Comparison of ENCODE assay signal across 11 mouse cellular contexts in the genomic region with DNA sequence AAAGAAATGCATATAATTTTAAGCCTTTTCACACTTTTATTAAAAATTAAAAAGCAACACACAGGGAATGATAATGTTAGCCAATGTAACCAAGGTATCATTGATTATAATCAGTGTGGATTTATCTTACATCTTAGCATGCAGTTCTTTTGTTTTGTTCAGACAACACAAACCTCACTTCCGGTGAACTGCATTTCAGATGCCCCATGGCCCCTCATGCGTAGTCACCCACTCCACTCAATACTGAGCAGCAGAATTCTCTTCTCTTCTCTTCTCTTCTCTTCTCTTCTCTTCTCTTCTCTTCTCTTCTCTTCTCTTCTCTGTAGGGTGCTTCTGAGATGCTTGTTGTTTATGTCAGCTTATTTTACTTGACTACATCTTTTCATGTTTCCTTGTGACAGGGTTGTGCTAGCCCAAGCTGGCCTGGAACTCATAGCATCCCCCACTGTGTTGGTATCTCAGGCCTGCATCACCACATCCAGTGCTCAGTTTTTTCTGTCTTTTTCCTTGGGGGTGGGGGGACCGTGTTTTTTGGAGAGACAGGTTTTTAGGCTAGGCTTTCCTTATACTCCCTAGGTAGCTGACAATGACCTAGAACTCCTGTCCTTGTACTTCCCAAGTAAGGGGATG.
DNase-seq lines count a peak whose midpoint lies in the region; ATAC-seq and TF ChIP-seq lines count a peak whose summit lies in the region.
"Had no signal": no experiment of that assay in that cellular context is flagged by ENCODE, and none has a peak within 500 bp of the region (broad histone marks: within the 10 kb centered on the region; RNA-seq: fewer than 3 reads in every experiment).

No protein-coding gene starts in this region.

- DNase-seq in heart, adult 11 months = no peak
- no peak for DNase-seq in midbrain, embryonic 14.5 days
- no peak for DNase-seq in midbrain, embryonic 10.5 days (ENCODE audit: low spot score)
- DNase-seq in embryonic facial prominence, embryonic 14.5 days (ENCODE audit: low spot score) = no peak
- DNase-seq in liver, postnatal 0 days = no peak
- DNase-seq in adrenal gland, postnatal 10 days = no peak
- DNase-seq in ovary, postnatal 36 days (ENCODE audit: low spot score) = no peak
- DNase-seq: lung, postnatal 4 days had no signal

- TF ChIP-seq EP300 in liver, postnatal 0 days (IDR thresholded peaks at IDR 0.05; ENCODE audit: low read depth) = no peak

- H3K9me3 ChIP-seq in heart, embryonic 12.5 days (replicated peaks) = no peaks in the 10 kb centered on the region
- H3K9me3 ChIP-seq in midbrain, embryonic 14.5 days (ENCODE audit: control insufficient read depth, low read length) = no peaks in the 10 kb centered on the region
- H3K9me3 ChIP-seq in midbrain, embryonic 10.5 days (replicated peaks) = no peaks in the 10 kb centered on the region
- no peaks in the 10 kb centered on the region for H3K9me3 ChIP-seq in embryonic facial prominence, embryonic 14.5 days (ENCODE audit: control insufficient read depth, low read length)
- no peaks in the 10 kb centered on the region for H3K9me3 ChIP-seq in liver, postnatal 0 days (ENCODE audit: low read length)
- H3K9me3 ChIP-seq: limb, embryonic 10.5 days; neural tube, embryonic 15.5 days had no signal

- no peak for TF ChIP-seq CTCF in liver, postnatal 0 days (IDR thresholded peaks at IDR 0.05; ENCODE audit: low read depth)

- ATAC-seq in heart, embryonic 12.5 days (ENCODE audit: insufficient number of reproducible peaks, low FRiP score) = no peak
- no peak for ATAC-seq in midbrain, embryonic 14.5 days (ENCODE audit: low FRiP score, low TSS enrichment)
- no peak for ATAC-seq in embryonic facial prominence, embryonic 14.5 days (ENCODE audit: low read depth)
- ATAC-seq in liver, postnatal 0 days = no peak

- peaks cover 14% of the 10 kb centered on the region for H3K4me1 ChIP-seq in heart, embryonic 12.5 days (replicated peaks)
- H3K4me1 ChIP-seq in midbrain, embryonic 14.5 days (ENCODE audit: control insufficient read depth, insufficient read depth, low read length) = peaks cover 20% of the 10 kb centered on the region
- H3K4me1 ChIP-seq in midbrain, embryonic 10.5 days = peaks cover 53% of the 10 kb centered on the region
- peaks cover 16% of the 10 kb centered on the region for H3K4me1 ChIP-seq in embryonic facial prominence, embryonic 14.5 days (ENCODE audit: control insufficient read depth, insufficient read depth, low read length)
- H3K4me1 ChIP-seq in liver, postnatal 0 days (ENCODE audit: insufficient read depth) = peaks cover 39% of the 10 kb centered on the region

- H3K4me2 ChIP-seq in heart, embryonic 12.5 days = no peak overlapping the region
- H3K4me2 ChIP-seq in midbrain, embryonic 14.5 days (ENCODE audit: low read length) = no peak overlapping the region
- H3K4me2 ChIP-seq in embryonic facial prominence, embryonic 14.5 days (ENCODE audit: low read depth, low read length) = no peak overlapping the region
- no peak overlapping the region for H3K4me2 ChIP-seq in liver, postnatal 0 days (ENCODE audit: low read depth, low read length)

- H3K27ac ChIP-seq in heart, embryonic 12.5 days (ENCODE audit: poor library complexity, severe bottlenecking) = peak overlapping the region; percentile 64; the same call in 1 of the 2 replicates
- 0 out of 2 replicates have a peak overlapping the region, but pooled peaks have one; percentile 1 for H3K27ac ChIP-seq in midbrain, embryonic 14.5 days (replicated peaks; ENCODE audit: low read depth, low read length)
- no peak overlapping the region for H3K27ac ChIP-seq in midbrain, embryonic 10.5 days (replicated peaks)
- H3K27ac ChIP-seq in embryonic facial prominence, embryonic 14.5 days (replicated peaks; ENCODE audit: low read depth, low read length) = peak overlapping the region; percentile 97; the same call in 1 of the 2 replicates
- peak overlapping the region; percentile 62 for H3K27ac ChIP-seq in liver, postnatal 0 days (ENCODE audit: low read depth)

- WGBS in heart, embryonic 12.5 days = 70% methylated on average over 3 of the region's 3 CpGs
- 48% methylated on average over 3 of the region's 3 CpGs for WGBS in midbrain, embryonic 14.5 days
- 45% methylated on average over 3 of the region's 3 CpGs for WGBS in midbrain, embryonic 10.5 days
- 52% methylated on average over 3 of the region's 3 CpGs for WGBS in embryonic facial prominence, embryonic 14.5 days
- WGBS in liver, postnatal 0 days (ENCODE audit: insufficient replicate concordance) = 51% methylated on average over 3 of the region's 3 CpGs

- no peak overlapping the region for H3K9ac ChIP-seq in heart, embryonic 12.5 days
- no peak overlapping the region for H3K9ac ChIP-seq in midbrain, embryonic 14.5 days (replicated peaks; ENCODE audit: low read length)
- H3K9ac ChIP-seq in embryonic facial prominence, embryonic 14.5 days (ENCODE audit: low read depth, low read length) = no peak overlapping the region
- H3K9ac ChIP-seq in liver, postnatal 0 days (replicated peaks) = no peak overlapping the region

- no peak overlapping the region for H3K4me3 ChIP-seq in heart, embryonic 12.5 days
- no peak overlapping the region for H3K4me3 ChIP-seq in midbrain, embryonic 14.5 days (replicated peaks; ENCODE audit: low read depth, low read length)
- no peak overlapping the region for H3K4me3 ChIP-seq in midbrain, embryonic 10.5 days
- H3K4me3 ChIP-seq in embryonic facial prominence, embryonic 14.5 days (ENCODE audit: low read depth, low read length) = no peak overlapping the region
- H3K4me3 ChIP-seq in liver, postnatal 0 days (ENCODE audit: low read depth, low read length) = no peak overlapping the region

- H3K36me3 ChIP-seq in heart, embryonic 12.5 days = no peaks in the 10 kb centered on the region
- H3K36me3 ChIP-seq in midbrain, embryonic 14.5 days (ENCODE audit: control insufficient read depth, insufficient read depth, low read length) = no peaks in the 10 kb centered on the region
- no peaks in the 10 kb centered on the region for H3K36me3 ChIP-seq in midbrain, embryonic 10.5 days
- H3K36me3 ChIP-seq in embryonic facial prominence, embryonic 14.5 days (ENCODE audit: control insufficient read depth, insufficient read depth, low read length) = no peaks in the 10 kb centered on the region
- H3K36me3 ChIP-seq in liver, postnatal 0 days (replicated peaks; ENCODE audit: insufficient read depth, low read length) = no peaks in the 10 kb centered on the region
- H3K36me3 ChIP-seq: limb, embryonic 10.5 days; neural tube, embryonic 15.5 days had no signal

- no peaks in the 10 kb centered on the region for H3K27me3 ChIP-seq in heart, embryonic 12.5 days (replicated peaks)
- H3K27me3 ChIP-seq in midbrain, embryonic 14.5 days (ENCODE audit: control insufficient read depth, insufficient read depth, low read length) = no peaks in the 10 kb centered on the region
- H3K27me3 ChIP-seq in midbrain, embryonic 10.5 days (ENCODE audit: low read depth, poor library complexity, severe bottlenecking) = no peaks in the 10 kb centered on the region
- no peaks in the 10 kb centered on the region for H3K27me3 ChIP-seq in embryonic facial prominence, embryonic 14.5 days (replicated peaks; ENCODE audit: control insufficient read depth, insufficient read depth, low read length)
- H3K27me3 ChIP-seq in liver, postnatal 0 days (ENCODE audit: insufficient read depth, low read length) = no peaks in the 10 kb centered on the region
- H3K27me3 ChIP-seq: neural tube, embryonic 15.5 days had no signal
